Mouse (Mus musculus) CD8-positive naive resting alpha-beta T cell, adult 2 months (primary cell): Measurements from ENCODE around the gene Psmb3.
"Not testable (repeated sequence)": the region's sequence is repeated elsewhere in the genome, so short reads cannot be mapped to it uniquely, and the experiment has no call there.

Source experiments
- DNase-seq, 2 experiments: peaks; one replicate each; pipeline ENCODE4 v3.0.0; 2022; ENCODE audit warnings: low read depth in 2 of 2, low spot score in 2 of 2

Psmb3 gene

GRCm38 (mm10) chr11:97714784-97715760, 11.9 kb downstream of the Psmb3 start:
- no peak for DNase-seq

DNA sequence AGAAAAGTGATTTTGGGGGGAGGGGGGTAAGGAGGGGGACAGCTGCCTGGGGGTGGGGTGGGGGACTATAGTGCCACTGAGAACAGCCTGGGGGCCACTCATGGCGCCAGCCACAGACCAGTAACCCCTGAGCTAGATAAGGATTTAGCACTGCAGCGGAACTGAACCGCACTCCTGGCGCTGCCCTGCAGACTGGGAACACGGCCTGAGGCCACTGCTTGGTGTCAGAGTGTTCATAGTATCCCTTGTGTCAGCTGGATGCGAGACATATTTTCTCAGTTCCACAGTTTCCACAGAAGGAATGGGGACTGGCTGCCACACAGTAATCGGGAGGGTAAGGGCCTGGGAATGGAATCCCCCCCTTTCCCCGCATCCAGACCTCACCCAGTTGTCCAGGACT, 12.8 kb downstream of the Psmb3 start:
- DNase-seq = no peak

DNA sequence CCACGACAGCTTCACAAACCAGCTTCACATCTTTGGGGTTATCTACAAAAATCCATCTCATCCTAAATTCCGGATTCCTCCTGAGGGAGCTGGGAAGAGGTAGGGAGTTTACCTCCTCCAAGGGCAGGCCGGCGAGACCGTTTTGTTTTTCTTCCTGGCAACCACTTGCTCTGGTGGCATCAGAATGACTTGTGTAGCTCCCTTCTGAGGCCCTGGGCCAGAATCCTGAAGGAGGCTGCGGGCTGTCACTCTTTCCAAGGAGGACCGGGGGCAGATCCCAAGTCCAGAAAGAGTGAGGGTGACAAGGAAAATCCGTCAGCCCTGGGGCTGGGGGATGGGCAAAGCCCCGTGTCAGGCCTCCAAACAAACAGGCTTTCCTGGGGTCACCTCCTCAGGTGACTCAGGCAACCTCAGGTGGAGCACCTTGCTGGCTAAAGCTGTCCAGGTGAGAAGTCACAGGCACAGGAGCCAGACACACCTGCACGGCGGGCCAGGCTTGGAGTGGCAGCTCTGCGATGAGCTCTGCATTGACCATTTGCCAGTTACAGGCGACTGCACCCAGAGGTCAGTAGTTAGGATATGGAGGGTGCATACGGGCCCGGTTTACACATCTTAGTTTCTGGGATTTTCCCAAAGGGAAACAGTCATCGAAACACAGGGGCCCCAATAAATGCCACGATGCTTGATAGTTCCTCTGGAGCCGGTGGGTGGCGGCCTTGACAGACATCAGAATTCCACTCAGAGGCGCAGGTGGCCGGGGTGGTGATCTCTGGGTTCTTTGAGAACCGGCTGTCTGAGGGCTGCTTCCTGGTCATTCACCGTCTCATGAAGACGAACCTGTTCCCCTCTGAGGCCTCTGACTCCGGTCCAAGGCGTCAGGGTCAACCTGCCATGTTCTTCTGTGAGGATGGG, 14.4 kb downstream of the Psmb3 start:
- no peak for DNase-seq

DNA sequence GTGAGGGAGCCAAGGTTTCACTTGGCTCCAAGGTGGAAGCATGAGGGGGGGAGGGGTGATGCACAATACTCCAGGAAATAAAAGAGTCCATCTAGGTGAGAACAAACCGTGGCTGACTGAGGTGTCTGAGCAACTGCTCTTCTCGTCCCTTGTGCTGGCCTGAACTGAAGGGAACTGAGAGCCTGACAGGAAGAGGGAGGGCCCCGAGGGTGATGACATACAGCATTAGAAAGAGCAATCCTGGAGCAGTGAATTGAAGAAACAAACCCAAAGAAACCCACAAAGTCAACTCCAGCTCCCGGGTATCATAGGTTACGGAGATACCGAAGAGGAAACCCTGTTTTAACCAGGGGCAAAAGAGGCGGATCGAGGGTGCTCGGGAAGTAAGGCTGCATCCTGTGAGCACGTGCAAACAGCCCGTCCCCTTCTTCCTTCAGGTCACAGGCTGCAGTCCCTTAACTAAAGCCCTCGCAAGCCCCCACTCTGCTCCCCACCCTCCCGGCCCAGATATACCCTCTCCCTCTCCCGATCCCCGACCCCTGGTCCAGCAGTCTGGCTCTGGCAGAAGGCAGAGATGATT, 15.2 kb downstream of the Psmb3 start:
- peak; percentile 57 to 60 for DNase-seq

DNA sequence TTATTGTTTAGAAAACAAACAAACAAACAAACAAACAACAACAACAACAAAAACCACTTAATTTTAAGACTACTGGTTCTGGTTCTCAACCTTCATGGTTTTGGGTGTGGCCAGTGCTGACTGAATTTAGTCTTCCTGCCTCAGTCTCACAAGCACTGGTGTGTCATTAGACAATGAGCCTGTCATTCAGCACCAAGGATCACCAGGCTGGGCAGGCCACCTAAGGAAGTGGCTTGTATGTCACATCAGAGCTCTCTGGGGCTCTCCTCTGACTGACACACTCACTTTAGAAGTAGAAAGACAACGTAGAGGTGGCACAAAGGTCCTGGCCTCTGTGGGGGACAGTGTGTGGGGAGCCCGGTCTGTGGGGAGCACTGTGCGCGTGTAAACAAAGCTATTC, 15.8 kb downstream of the Psmb3 start:
- peak in 1 of 2 experiments; percentile 28 for DNase-seq

DNA sequence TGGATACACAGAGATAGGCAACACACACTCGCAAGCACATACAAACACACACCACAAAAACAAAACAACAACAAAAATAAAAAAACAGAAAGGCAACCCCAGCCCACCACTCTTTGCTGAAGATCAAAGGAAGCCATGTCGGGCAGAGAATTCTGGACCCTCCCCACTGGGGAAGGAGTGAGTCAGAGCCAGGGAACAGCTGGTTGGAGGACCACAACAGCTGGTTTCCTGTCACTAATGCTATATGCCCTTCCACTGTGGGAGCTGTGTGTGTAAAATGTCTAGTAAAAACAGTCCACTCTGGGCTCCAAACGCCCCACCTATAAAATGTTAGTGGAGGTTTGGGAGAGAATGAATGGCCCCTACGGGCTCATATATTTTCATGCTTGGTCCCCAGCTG, 18.1 kb downstream of the Psmb3 start:
- DNase-seq = no peak

DNA sequence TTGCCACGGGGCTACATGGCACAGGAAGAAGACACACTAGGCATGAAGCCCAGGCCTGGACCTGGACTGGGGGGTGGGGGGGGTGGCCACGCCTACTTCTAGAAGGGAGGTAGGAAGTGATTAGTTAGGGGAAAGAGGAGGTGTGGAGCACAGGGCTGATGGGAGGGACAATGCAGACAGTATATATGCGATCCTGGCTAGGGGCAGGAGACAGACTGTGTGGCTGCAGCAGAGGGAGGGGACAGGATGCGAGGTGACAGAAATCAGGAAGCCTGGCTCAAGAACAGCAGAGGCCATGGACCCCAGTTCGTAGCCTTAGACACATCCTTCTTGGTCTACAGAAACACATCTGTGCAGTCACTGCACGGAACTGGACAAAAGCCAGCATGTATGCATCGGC, 20.5 kb downstream of the Psmb3 start:
- no peak for DNase-seq

- DNase-seq = peak in 1 of 2 experiments; percentile 57
Observed at GRCm38 (mm10) chr11:97728311-97728710, 25.1 kb downstream of the Psmb3 start.

DNA sequence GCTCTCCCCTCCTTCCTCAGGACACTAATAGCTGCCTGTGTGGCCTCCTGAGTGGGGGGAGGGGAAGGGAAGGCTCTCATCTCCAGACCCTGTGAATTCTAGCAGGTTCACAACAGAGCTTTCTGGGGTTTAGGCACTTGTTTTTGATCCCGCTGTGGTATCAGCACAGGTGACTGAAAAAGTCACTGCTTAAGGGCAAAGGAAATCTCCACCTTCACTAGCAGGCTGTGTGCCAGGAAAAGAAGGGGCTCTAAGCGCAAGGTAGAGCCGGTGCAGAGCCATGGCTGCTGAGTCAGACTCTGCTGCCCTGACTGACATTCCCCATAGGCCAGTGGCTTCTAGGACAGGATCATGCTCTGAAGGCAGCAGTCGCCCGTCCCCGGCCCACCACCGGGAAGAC, 25.5 kb downstream of the Psmb3 start:
- DNase-seq = peak in 1 of 2 experiments; percentile 14

DNA sequence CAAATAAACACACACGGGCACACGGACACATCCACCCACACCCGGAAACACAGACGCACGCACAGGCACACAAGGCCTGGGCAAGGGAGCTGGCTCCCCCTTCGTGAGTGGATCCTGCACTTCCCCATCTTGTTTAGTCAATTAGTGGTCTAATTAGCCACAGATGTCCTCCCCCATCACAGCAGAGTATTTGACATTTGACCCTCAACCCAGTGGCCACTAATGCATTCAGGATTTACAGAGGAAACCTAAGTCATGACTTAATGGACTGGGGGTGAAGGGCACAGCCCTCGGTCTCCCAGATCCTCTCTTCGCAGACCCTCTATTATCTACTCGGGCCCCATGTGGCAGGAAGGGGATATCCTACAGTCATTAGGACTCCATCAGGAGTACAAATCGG, 30.5 kb downstream of the Psmb3 start:
- DNase-seq = no peak

GRCm38 (mm10) chr11:97734810-97735209, 31.6 kb downstream of the Psmb3 start:
- DNase-seq = not testable (repeated sequence)

- DNase-seq = no peak
Observed at GRCm38 (mm10) chr11:97736645-97737044, 33.4 kb downstream of the Psmb3 start.

DNA sequence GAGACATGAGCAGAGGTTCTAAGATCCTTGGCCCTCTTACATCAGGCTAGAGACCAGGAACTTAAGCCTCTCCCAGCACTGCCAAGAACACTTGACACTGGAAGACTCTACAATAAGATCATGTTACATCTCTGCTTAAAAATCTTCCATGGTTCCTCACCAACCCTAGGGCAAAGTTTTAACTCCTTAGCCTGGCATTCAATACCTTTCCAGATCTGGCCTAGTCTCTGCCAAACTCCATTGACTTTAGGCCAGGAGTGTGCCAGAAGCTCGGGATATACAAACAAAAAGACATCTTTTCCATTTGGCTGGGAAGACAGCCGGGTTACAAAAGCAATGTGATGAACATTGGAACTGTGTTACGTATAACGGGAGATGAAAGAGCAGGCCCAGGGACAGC, 34.4 kb downstream of the Psmb3 start:
- DNase-seq = no peak

DNA sequence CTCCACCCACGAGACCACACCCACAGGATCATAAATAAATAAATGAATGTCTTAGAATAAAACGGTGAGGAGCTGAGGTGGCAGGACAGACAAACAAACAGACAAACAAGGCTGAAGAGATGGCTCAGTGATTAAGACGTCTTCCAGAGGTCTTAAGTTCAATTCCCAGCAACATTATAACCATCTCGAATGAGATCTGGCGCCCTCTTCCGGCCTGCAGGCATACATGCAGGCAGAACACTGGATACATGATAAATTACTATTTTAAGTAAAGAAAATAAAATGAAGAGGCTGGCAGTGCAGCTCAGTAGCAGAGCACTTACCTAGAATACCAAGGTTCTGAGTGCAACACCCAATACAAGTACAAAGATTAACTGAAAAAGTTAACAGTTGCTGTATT, 35.5 kb downstream of the Psmb3 start:
- DNase-seq = no peak

GRCm38 (mm10) chr11:97739155-97739554, 36.0 kb downstream of the Psmb3 start:
- no peak for DNase-seq

GRCm38 (mm10) chr11:97740190-97740589, 37.0 kb downstream of the Psmb3 start:
- DNase-seq = no peak

DNA sequence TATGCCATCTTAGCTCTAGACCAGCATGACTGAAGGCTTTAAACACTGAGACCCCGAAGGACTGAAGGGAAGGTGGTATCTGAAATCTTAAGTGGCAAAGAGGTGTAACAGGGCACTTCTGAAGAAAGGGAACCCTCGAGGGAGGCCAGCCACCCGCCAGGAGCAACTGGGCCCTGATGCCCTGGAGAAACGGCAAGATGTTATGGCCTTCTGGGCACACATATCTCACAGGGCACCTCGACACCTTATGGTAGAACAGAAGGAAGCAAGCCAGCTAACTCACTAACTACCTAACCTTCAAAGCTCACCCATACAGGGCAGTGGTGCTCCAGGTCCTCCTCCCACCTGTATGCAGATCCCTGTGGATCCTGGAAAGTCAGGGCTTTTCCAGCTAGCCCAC, 39.0 kb downstream of the Psmb3 start:
- no peak for DNase-seq

GRCm38 (mm10) chr11:97742591-97742990, 39.4 kb downstream of the Psmb3 start:
- no peak for DNase-seq

DNA sequence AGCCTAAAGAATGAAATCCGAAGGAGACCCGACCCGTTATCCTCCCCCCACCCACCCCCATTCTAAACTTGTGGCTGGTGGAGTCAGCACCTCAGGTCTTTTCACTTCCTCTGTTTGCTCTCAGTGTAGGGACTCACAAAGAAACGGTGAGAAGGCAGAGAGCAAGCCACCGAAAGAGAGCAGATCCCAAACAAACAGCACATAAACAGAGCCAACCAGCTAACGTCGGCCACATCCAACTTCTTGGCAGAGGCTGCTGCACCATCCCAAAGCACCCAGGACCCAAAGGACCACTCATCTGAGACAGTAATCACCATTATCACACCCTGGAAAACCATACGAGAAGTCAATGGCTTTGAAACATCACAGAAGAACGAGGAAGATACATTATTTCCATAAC, 40.2 kb downstream of the Psmb3 start:
- no peak for DNase-seq

GRCm38 (mm10) chr11:97744063-97744717, 41.0 kb downstream of the Psmb3 start, which contains the start of gene Pip4k2b:
TSS of gene Pip4k2b (minus strand) at chr11:97744704.
- peak; percentile 27 for DNase-seq
